Mouse (Mus musculus) brain, adult 2 months (tissue): Measurements from ENCODE around the gene Aqp11.
A peak's percentile ranks its signal among the peaks of the same experiment; 100 is the strongest.

Experiments
- DNase-seq: peaks from one replicate; pipeline ENCODE4 v3.0.0; 2011; ENCODE audit warnings: low read depth, low spot score

Aqp11 gene

DNA sequence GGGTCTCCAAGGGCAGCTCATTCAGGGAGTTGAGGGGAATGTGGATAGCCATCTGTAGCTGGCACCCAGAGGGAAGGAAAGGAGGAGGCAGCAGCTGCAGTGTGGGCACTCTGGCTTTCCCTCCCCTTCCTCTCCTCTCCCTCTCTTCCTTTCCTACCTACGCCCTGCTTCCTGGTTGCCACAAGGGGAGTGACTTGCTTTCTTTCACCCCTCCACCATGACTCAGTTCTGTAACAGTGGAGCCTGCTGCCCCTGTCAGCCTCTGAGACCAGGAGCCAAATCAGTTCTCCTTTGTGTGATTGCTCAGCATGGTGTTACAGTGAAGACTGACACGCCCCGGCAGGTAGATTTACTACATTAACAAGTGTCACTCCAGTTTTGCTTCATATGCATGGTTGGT is 28.9 kb downstream of the Aqp11 start:
- peak; percentile 68 for DNase-seq

DNA sequence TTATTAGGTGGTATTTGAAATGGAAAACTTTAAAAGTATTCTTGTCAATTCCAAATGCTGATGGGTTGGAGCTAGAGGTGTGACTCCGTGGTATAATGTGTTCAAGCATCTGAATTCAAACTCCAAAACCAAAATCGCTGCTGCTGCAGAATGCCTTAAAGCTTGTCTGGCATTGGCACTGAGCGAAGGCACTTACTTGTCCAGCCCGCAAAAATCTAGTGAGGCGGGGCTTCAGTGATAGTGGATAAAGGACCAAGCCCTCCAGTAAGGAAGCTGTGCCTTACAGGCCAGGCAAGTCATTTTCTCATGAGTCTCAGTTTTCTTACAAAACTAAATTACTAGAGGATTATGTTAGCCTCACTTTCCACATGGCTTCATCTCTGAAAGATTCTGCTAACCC is 30.3 kb downstream of the Aqp11 start:
- no peak for DNase-seq

DNA sequence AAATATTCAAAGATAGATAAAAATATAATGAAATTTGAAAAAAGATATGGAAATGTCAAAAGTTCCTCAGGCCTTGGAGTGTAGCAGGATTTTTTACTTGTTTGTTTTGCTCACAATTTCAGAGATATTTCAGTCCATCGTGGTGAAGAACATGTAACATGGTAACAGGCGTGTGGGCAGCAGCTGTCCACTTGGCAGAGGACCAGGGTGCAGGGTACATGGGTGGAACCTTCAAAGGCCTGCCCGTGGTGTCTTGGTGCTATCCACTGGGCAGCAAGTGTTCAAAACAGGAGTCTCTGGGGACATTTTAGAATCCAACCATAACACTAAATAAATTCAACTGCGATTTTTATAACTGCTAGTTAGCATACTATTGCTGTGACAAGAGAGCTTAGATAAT is 31.0 kb downstream of the Aqp11 start:
- DNase-seq, result peak; percentile 36

DNA sequence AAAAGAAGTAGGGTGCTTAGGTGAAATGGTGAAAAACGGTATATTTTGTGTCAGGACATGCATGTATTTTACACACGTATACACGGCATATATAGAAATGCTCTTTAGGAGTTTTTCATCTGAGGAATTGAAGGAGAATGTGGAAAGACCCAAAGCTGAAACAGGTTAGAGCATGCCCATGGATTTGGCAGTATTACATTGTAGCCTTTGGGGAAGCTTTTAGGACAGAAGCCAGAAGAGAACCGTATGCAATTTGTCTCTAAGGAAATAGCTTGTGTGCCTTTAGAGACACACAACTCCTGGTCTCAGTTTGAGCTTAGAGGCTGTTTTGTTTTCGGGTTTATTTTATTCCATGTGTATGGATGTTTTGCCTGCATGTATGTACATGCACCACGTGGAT is 37.0 kb downstream of the Aqp11 start:
- DNase-seq, result no peak

DNA sequence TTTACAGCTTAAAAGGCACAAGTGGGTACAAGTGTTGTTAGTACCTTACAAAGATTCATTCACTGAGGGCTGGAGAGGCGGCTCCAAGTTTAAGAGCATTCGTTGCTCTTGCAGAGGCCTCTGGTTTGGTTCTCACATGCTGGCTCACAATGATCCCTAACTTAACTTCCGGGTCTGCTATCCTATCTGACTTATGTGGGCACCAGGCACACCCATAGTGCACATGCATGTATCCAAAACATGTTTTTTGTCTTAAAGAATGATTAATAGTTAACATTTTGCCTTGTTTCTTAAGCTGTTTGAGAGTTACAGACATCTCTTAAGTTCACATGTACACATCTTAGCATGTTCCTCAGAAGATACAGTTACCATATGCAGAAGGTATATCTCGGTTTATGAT is 37.9 kb downstream of the Aqp11 start:
- no peak for DNase-seq

DNA sequence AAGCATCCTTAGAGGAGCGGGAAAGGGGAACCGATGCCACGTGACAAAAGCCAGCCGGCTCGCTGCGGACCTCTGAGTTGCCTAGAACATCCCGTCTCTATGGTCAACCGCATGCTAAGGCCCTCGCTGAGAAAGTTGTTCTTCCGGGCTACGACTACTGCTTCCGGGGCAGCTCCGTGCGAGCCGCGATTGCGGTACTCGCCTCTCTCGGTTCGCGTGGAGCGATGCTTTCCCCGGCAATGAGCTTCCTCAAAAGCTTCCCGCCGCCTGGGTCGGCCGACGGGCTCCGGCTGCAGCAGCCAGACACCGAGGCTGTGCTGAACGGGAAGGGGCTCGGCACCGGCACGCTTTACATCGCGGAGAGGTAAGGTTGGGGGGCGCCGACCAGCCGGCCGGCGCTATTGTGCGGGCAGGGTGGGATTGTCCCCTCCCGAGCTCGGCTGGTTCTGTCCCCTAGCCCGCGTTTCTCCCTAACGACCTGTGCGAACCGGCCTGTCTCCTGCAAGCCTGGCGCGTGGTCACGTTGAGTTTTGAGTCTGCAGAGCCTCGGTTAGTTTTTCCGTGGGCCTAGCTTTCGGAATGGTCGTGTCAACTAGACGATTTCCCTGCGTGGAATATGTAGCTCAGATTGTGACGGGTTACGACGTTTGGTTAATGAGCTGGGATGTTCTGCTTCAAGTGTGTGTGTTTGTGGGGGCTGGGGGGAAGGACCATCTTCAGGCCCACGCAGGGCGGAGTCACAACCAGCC is 41.4 kb downstream of the Aqp11 start, which contains the start of gene Clns1a:
Gene Clns1a, plus strand, starts transcription at position 129 of the 749 bp plus-strand sequence.
- DNase-seq, result peak; percentile 97

DNA sequence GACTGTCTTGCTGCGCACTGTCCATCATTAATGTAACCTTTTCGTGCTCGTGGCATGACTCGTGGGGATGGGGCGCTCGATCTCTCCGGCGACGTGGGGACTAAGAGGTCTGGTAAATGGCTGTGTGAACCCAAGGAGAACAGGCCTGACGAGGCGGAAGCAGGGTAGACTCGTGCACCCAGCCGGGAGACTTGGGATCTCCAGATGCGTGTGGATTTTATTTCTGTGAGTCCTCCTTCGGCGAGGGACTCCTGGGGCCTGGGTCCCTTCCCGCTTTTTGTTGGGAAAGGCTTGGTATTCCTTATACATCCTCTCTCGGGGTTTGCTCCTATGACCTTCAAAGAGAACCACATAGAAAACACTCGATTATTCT is 42.0 kb downstream of the Aqp11 start:
- no peak for DNase-seq

DNA sequence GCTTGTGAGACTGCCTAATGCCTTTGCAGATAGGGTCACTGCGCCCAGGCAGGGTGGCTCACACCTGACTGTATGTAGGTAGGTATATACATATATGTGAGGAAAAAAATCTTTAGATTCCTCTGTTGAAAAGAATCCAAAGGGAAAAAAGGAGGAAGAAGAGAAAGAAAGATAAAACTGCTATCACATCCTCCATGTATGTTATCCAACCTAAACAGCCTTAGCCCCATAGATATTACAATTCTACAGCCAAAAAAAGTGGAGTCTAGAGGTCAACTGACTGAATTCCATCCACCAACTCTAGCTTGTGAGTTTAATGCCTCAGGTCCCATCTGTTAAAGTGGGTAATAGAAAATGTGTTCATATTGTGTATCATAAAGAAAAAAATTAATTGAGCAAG is 42.6 kb downstream of the Aqp11 start:
- no peak for DNase-seq

DNA sequence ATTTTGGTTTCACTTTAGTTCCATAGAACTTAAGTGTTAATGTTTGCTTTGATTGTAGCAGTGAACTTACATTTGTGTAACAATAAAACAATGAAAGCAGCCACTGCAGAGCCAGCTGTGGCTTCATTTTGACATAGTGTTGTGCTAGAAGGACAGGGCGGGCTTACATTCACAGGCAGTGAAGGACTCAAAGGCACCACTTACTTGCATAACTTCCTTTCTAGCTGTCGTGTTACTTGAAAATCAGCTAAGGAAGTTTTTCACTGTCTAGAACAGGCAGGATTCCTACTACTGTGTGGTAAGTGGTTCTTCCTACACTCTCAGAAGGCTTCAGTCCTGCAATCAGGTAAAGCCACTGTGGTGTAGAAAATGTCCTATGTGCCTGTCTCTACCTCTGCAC is 50.3 kb downstream of the Aqp11 start:
- no peak for DNase-seq

DNA sequence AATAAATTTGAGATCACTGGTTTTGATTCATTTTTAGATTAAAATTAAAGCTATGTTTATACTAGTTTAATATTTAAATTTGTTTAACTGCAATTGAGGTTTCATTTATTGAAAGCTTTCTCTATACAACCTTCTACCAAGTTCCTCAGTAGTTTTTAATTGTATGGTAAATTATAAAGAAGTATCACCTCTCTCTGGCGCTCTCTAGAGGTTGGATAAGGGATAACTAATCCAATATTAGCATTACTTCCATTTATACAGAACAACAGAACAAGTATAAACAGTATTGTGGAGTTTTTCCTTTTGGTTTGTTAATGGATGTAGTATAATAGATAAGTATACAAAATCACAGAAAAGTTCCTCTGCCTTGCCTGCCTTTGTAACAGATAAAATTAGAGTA is 58.9 kb downstream of the Aqp11 start:
- peak; percentile 34 for DNase-seq
